Mouse (Mus musculus) lung, embryonic 15.5 days (tissue): ENCODE measurements around the gene Tmem127. TPM values are rescaled to one million over a fixed set of nuclear protein-coding genes. Genes with fewer than 3 reads are reported as not detected.
"Not testable (repeated sequence)": the region's sequence is repeated elsewhere in the genome, so short reads cannot be mapped to it uniquely, and the experiment has no call there.

Experiments
- ATAC-seq: fragments of 200-750 bp; cut with Nextera tagmentation; 2 replicates; pipeline ENCODE4 v1.8.0; 2017; ENCODE audit warnings: moderate number of reproducible peaks, borderline replicate concordance; ENCODE audit not compliant: low FRiP score, low TSS enrichment; ENCODE audit errors: extremely low read depth
- H3K27ac ChIP-seq: fragments of 300-500 bp; sonication (generic); 2 replicates; pipeline ENCODE4 v1.5.1; 2015; ENCODE audit warnings: moderate library complexity, mild to moderate bottlenecking, inconsistent platforms
- H3K27me3 ChIP-seq: fragments of 300-500 bp; sonication (generic); 2 replicates; pipeline ENCODE4 v1.6.1; 2015; ENCODE audit warnings: inconsistent platforms
- H3K36me3 ChIP-seq: fragments of 300-500 bp; sonication (generic); 2 replicates; pipeline ENCODE4 v1.6.1; 2015; ENCODE audit warnings: inconsistent platforms
- H3K4me1 ChIP-seq: fragments of 300-500 bp; sonication (generic); 2 replicates; pipeline ENCODE4 v1.6.1; 2015; ENCODE audit warnings: inconsistent platforms
- H3K4me2 ChIP-seq: fragments of 300-500 bp; sonication (generic); 2 replicates; pipeline ENCODE4 v1.6.1; 2015; ENCODE audit warnings: inconsistent platforms, mild to moderate bottlenecking, moderate library complexity
- H3K4me3 ChIP-seq: fragments of 300-500 bp; sonication (generic); 2 replicates; pipeline ENCODE4 v1.5.1; 2015; ENCODE audit warnings: mild to moderate bottlenecking, inconsistent platforms
- H3K9ac ChIP-seq: fragments of 300-500 bp; sonication (generic); 2 replicates; pipeline ENCODE4 v1.6.1; 2015; ENCODE audit warnings: inconsistent platforms
- H3K9me3 ChIP-seq: fragments of 300-500 bp; sonication (generic); 2 replicates; pipeline ENCODE4 v1.6.1; 2016; ENCODE audit warnings: inconsistent platforms
- WGBS: fragments of 180-500 bp; shearing (Covaris S2); methylation state at CpG from one replicate; pipeline ENCODE4 v1.1.7; 2015; 5-methylcytosine and 5-hydroxymethylcytosine counted together
- polyA plus RNA-seq: library from polyadenylated mRNA; unstranded; fragments of >200 nt; fragmentation: Nextera tagmentation; extraction: Ambion mirVana; gene quantifications from 2 replicates; pipeline ENCODE4 v1.2.1, GENCODE M21; 2015

The Tmem127 gene
- polyA plus RNA-seq, 1 experiment from 2014 or later = 30.9 TPM

DNA sequence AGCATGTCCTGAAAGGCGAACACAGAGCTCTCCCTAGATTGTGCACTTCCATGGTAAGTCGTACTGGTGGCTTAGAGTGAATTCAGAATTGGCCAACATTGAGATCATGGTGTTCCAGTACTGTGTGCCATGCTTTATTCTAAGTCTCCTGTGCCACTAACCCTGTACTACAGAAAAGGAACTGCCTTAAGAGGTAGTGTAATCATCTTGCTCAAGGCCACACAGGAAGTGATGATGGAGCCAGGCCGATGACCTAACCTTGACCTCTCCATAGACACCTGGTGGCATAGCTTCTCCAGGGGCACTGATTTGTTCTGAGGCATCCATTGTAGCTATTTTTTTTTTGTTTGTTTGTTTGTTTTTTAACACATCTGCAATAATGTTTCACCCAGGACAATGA is 54.2 kb downstream of the Tmem127 start:
- Histone ChIP-seq H3K4me3 (no peak overlapping the region), H3K27ac (no peak overlapping the region), H3K4me2 (no peak overlapping the region), H3K4me1 (no peaks in the 10 kb centered on the region), H3K9me3 (no peaks in the 10 kb centered on the region), H3K36me3 (peaks cover 32% of the 10 kb centered on the region), H3K9ac (no peak overlapping the region), H3K27me3 (no peaks in the 10 kb centered on the region)
- WGBS = 91% methylated on average over 3 of the region's 3 CpGs
- ATAC-seq = no peak

DNA sequence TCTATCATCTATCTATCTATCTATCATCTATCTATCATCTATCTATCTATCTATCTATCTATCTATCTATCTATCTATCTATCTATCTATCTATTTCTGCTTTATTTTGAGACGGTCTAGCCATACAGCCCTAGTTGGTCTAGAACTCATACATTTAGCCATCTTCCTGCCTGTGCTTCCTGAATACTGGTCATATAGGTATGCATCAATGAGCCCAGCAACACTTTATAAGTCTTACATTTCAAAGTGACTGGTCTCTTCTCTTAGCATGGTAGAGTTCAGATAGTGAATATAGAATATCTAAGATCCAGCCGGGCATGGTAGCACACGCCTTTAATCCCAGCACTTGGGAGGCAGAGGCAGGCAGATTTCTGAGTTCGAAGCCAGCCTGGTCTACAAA is 56.5 kb downstream of the Tmem127 start:
- not testable (repeated sequence) for H3K27ac ChIP-seq, H3K36me3 ChIP-seq, H3K27me3 ChIP-seq, H3K9me3 ChIP-seq, H3K4me2 ChIP-seq, H3K4me1 ChIP-seq, H3K4me3 ChIP-seq, H3K9ac ChIP-seq, ATAC-seq
- WGBS = 85% methylated on average over 4 of the region's 4 CpGs

DNA sequence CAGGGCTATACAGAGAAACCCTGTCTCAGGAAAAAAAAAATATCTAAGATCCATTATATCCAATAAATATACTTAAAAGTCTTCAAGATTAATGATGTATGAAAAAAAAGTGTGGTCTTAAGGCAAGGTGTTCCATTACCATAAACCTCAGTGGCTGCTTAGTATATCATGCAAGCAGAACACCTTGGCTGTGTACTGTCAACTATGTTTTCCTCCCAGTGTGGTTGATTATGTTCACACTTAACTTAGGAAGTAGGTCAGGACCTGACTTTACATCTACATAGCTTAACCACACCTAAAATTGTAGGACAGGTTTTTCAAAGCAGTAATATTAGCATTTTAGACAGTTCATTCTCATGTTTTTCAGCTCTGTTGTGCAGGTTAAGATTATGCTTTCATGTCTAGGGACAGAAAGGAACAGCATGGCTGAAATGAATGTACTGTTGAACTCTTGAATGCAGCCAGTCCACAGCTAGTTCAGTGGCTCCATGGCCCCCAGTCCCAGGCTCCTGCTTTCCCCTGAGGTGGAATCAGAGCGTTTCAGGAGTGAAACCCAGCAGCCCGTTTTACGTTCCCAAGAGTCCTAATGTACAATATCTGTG is 57.0 kb downstream of the Tmem127 start:
- Histone ChIP-seq H3K9ac (no peak overlapping the region), H3K4me3 (no peak overlapping the region), H3K4me1 (no peaks in the 10 kb centered on the region), H3K27ac (no peak overlapping the region), H3K36me3 (peaks cover 5% of the 10 kb centered on the region), H3K27me3 (no peaks in the 10 kb centered on the region), H3K4me2 (no peak overlapping the region), H3K9me3 (no peaks in the 10 kb centered on the region)
- 80% methylated on average over 3 of the region's 3 CpGs for WGBS
- ATAC-seq = no peak

DNA sequence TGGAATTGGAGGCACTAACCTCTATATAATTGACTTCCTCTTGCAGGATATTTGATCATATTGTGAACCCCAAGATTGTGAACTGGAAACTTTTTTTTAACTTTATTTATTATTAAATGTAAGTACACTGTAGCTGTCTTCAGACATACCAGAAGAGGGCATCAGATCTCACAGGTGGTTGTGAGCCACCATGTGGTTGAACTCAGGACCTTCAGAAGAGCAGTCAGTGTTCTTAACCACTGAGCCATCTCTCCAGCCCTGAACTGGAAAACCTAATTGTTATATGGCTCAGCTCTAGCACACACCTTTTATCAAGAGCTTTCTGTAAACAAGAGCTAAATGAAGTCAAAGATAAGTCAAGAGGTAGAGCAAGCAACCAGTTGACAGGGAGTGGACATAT is 58.4 kb downstream of the Tmem127 start:
- H3K36me3 ChIP-seq = 0 out of 2 replicates have a peak, but pooled peaks cover 2% of the 10 kb centered on the region
- no peak overlapping the region for H3K27ac ChIP-seq
- no peaks in the 10 kb centered on the region for H3K27me3 ChIP-seq
- ATAC-seq = no peak
- no peak overlapping the region for H3K4me3 ChIP-seq
- no peak overlapping the region for H3K9ac ChIP-seq
- no peak overlapping the region for H3K4me2 ChIP-seq
- no peaks in the 10 kb centered on the region for H3K4me1 ChIP-seq
- H3K9me3 ChIP-seq = no peaks in the 10 kb centered on the region

DNA sequence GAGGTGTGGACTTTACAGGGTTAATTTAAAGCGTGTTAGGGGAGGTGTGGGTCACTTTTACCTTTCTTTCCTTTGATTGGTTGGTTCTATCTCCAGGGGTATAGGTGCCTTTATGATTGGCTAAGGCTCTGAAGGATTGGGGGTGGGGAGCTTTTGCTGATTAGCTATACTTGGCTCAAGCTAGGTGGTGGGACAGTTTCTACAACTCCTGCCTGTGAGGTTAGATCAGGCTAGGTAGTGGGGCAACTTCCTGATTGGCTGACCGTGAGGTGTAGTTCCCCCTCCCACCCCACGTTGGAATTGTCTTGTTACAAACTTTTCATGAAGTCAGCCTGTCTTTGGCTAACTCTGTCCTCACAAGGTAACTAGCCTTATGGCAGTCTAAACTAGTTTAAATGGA is 59.5 kb downstream of the Tmem127 start:
- no peaks in the 10 kb centered on the region for H3K27me3 ChIP-seq
- H3K4me3 ChIP-seq = no peak overlapping the region
- H3K9ac ChIP-seq = no peak overlapping the region
- H3K27ac ChIP-seq = no peak overlapping the region
- H3K4me1 ChIP-seq = no peaks in the 10 kb centered on the region
- no peaks in the 10 kb centered on the region for H3K36me3 ChIP-seq
- no peaks in the 10 kb centered on the region for H3K9me3 ChIP-seq
- 28% methylated on average over 3 of the region's 3 CpGs for WGBS
- H3K4me2 ChIP-seq = no peak overlapping the region
- no peak for ATAC-seq

DNA sequence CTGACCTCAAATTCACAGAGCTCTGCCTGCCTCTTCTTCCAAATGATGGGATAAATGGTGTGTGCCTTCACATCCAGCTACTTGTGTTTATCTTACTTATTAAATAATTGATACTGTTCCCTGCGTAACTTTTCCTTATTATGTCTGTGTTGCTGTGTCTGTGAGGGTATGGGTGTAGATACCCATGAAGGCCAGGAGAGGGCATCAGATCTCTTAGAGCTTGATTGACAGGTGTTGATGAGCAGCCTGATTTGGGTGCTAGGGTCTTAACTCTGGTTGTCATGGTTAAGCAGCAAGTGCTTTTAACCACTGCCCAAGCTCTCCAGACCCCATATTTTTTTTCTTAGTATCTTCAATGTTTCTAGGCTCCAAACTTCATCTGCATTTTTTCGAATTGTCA is 61.0 kb downstream of the Tmem127 start:
- no peaks in the 10 kb centered on the region for H3K36me3 ChIP-seq
- H3K27ac ChIP-seq = no peak overlapping the region
- no peak overlapping the region for H3K4me3 ChIP-seq
- 85% methylated on average over 2 of the region's 2 CpGs for WGBS
- no peak overlapping the region for H3K4me2 ChIP-seq
- H3K4me1 ChIP-seq = no peaks in the 10 kb centered on the region
- no peak overlapping the region for H3K9ac ChIP-seq
- H3K27me3 ChIP-seq = no peaks in the 10 kb centered on the region
- ATAC-seq = no peak
- H3K9me3 ChIP-seq = no peaks in the 10 kb centered on the region

DNA sequence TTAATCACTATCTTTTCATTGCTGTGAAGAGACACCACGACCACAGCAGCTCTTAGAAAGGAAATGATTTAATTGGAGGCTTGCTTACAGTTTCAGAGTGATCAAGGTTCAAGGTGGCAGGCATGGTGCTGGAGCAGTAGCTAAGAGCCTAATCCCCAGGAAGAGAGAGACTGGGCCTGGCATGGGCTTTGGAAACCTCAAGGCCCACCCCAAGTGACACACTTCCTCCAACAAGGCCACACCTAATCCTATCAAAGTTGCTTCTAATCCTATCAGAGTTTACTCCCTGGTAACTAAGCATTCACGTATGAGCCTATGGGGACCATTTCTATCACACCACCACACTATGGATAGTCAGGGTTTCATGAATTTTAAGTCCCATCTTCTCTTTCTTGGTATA is 62.5 kb downstream of the Tmem127 start:
- 36% methylated on average over 2 of the region's 2 CpGs for WGBS
- Histone ChIP-seq H3K27me3 (no peaks in the 10 kb centered on the region), H3K27ac (no peak overlapping the region), H3K4me1 (no peaks in the 10 kb centered on the region), H3K4me3 (no peak overlapping the region), H3K36me3 (no peaks in the 10 kb centered on the region), H3K9me3 (no peaks in the 10 kb centered on the region), H3K4me2 (no peak overlapping the region), H3K9ac (no peak overlapping the region)
- ATAC-seq = no peak

DNA sequence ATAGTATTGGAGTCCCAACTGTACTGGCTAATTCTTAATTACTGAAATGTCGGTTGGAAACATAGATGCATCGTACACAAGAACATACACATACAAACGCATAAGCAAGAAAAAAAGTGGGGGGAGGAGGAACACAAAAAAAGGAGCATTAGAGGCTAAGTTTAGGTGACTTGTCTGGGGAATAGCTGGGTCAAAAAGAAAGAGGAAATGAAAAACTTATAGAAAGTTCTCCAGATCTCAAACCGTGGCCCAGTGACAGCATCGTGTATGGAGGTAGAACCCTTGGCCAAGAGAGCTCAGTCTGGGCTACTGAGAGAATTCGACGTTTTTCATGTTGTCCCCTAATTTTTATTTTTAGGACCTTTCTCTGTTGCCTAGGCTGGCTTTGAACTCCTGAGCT is 63.0 kb downstream of the Tmem127 start:
- Histone ChIP-seq H3K4me1 (no peaks in the 10 kb centered on the region), H3K9ac (no peak overlapping the region), H3K36me3 (no peaks in the 10 kb centered on the region), H3K4me2 (no peak overlapping the region), H3K9me3 (no peaks in the 10 kb centered on the region), H3K4me3 (no peak overlapping the region), H3K27me3 (no peaks in the 10 kb centered on the region), H3K27ac (no peak overlapping the region)
- 85% methylated on average over 7 of the region's 7 CpGs for WGBS
- no peak for ATAC-seq

Other genes starting within 250 kb of the Tmem127 start
- gene Ap4e1, start 239.2 kb upstream of the Tmem127 start, polyA plus RNA-seq = 9.1 and 11.3 TPM in 2 replicates
- 52.9 and 54.2 TPM in 2 replicates for gene Blvra, start 177.2 kb upstream of the Tmem127 start, polyA plus RNA-seq
- 109 and 113 TPM in 2 replicates for gene Ncaph, start 114.0 kb upstream of the Tmem127 start, polyA plus RNA-seq
- gene Itpripl1, start 104.5 kb upstream of the Tmem127 start, polyA plus RNA-seq = 28.5 and 29.5 TPM in 2 replicates
- 1.7 and 1.9 TPM in 2 replicates for gene 1810024B03Rik, start 39.6 kb upstream of the Tmem127 start, polyA plus RNA-seq
- gene Snrnp200, start 39.5 kb upstream of the Tmem127 start, polyA plus RNA-seq = 53.8 and 54.0 TPM in 2 replicates
- 64.4 and 67.9 TPM in 2 replicates for gene Ciao1, start 92 bp upstream of the Tmem127 start, polyA plus RNA-seq
- gene Stard7, start 22.3 kb downstream of the Tmem127 start, polyA plus RNA-seq = 68.6 and 71.0 TPM in 2 replicates
- 13.0 and 13.1 TPM in 2 replicates for gene Dusp2, start 88.3 kb downstream of the Tmem127 start, polyA plus RNA-seq
- not detected in 2 replicates for gene Astl, start 90.7 kb downstream of the Tmem127 start, polyA plus RNA-seq
- gene Adra2b, start 115.3 kb downstream of the Tmem127 start, polyA plus RNA-seq = 0.18 and 0.41 TPM in 2 replicates
- 0.21 and 0.29 TPM in 2 replicates for gene Gpat2, start 177.3 kb downstream of the Tmem127 start, polyA plus RNA-seq
- gene Fahd2a, start 196.7 kb downstream of the Tmem127 start, polyA plus RNA-seq = 21.2 and 21.6 TPM in 2 replicates